Mouse (Mus musculus) heart, embryonic 11.5 days (tissue): ENCODE measurements around the gene Gm37240. TPM values are rescaled to one million over a fixed set of nuclear protein-coding genes. Genes with fewer than 3 reads are reported as not detected.

Source experiments
- ATAC-seq: fragments of 200-750 bp; cut with Nextera tagmentation; replicated peaks from 2 replicates; pipeline ENCODE4 v1.8.0; 2017; ENCODE audit warnings: moderate library complexity; ENCODE audit not compliant: insufficient number of reproducible peaks, low FRiP score, low TSS enrichment
- H3K27ac ChIP-seq: fragments of 300-500 bp; sonication (generic); 2 replicates; pipeline ENCODE4 v1.5.1; 2014; ENCODE audit warnings: mild to moderate bottlenecking, low read depth, low read length
- H3K27me3 ChIP-seq: fragments of 300-500 bp; sonication (generic); 2 replicates; pipeline ENCODE4 v1.6.1; 2014; ENCODE audit warnings: mild to moderate bottlenecking, low read length, mixed read lengths; ENCODE audit not compliant: control insufficient read depth, insufficient read depth
- H3K36me3 ChIP-seq: fragments of 300-500 bp; sonication (generic); 2 replicates; pipeline ENCODE4 v1.6.1; 2014; ENCODE audit warnings: mild to moderate bottlenecking, low read length, moderate library complexity, mixed read lengths; ENCODE audit not compliant: control insufficient read depth, insufficient read depth
- H3K4me1 ChIP-seq: fragments of 300-500 bp; sonication (generic); 2 replicates; pipeline ENCODE4 v1.6.1; 2014; ENCODE audit warnings: low read length; ENCODE audit not compliant: control insufficient read depth, insufficient read depth
- H3K4me2 ChIP-seq: fragments of 300-500 bp; sonication (generic); 2 replicates; pipeline ENCODE4 v1.6.1; 2014; ENCODE audit warnings: mild to moderate bottlenecking, moderate library complexity
- H3K4me3 ChIP-seq: fragments of 300-500 bp; sonication (generic); 2 replicates; pipeline ENCODE4 v1.5.1; 2014; ENCODE audit warnings: low read depth, low read length
- H3K9ac ChIP-seq: fragments of 300-500 bp; sonication (generic); 2 replicates; pipeline ENCODE4 v1.6.1; 2014; ENCODE audit warnings: mild to moderate bottlenecking, low read depth, low read length, moderate library complexity
- H3K9me3 ChIP-seq: fragments of 300-500 bp; sonication (generic); replicated peaks from 2 replicates; pipeline ENCODE4 v1.6.1; 2016; ENCODE audit warnings: low read length; ENCODE audit not compliant: control insufficient read depth
- WGBS: fragments of 180-500 bp; shearing (Covaris S2); extraction: QIAGEN DNeasy Blood & Tissue Kit; methylation state at CpG from one replicate; pipeline ENCODE4 v1.1.7; 2014; ENCODE audit not compliant: insufficient replicate concordance; 5-methylcytosine and 5-hydroxymethylcytosine counted together
- polyA plus RNA-seq: library from polyadenylated mRNA; unstranded; fragments of >200 nt; fragmentation: Nextera tagmentation; extraction: Ambion mirVana; gene quantifications from 2 replicates; pipeline ENCODE4 v1.2.1, GENCODE M21; 2014

Gm37240 gene
- polyA plus RNA-seq, 1 experiment from 2014 or later, result 4.5 TPM

DNA sequence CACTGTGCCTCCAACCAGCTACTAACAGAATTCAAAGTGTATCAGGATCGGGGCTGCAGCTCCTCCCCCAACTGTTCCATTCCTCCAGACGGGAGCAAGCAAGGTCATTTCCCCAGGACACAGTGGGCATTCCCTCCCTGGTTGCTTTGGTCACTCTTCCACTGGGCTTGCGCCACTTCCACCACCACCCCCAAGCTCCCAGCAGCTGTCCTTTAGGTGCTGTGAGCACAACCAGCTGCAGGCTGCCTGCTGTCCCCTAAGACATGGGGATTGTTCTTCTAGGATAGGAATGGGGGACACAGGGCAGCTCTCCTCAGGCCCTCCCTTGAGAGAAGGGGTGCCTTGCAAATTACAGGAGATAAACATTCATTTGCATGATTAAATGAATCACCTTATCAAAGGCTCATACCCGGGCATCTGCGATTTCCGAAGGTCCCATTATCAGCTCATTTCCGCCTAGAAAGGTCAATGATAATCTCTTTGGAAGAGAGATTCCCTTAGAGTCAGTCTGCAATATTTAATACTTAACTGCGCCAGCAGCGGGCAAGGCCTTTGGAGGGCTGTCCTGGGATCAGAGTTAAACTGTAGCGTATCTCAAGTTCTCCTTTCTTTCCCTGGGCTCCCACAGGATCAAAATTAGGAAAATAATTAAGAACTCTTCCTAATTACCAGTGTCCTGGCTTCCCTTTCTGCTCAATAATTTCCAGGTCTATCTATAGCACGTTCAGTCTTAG lies 1247.4 kb downstream of the Gm37240 start:
- ATAC-seq, result no peak
- Histone ChIP-seq H3K36me3 (no peaks in the 10 kb centered on the region), H3K27ac (no peak overlapping the region), H3K9ac (0 out of 2 replicates have a peak overlapping the region, but pooled peaks have one; percentile 22), H3K27me3 (no peaks in the 10 kb centered on the region), H3K9me3 (no peaks in the 10 kb centered on the region), H3K4me1 (peaks cover 14% of the 10 kb centered on the region), H3K4me2 (no peak overlapping the region), H3K4me3 (no peak overlapping the region)
- 32% methylated on average over 11 of the region's 11 CpGs for WGBS

DNA sequence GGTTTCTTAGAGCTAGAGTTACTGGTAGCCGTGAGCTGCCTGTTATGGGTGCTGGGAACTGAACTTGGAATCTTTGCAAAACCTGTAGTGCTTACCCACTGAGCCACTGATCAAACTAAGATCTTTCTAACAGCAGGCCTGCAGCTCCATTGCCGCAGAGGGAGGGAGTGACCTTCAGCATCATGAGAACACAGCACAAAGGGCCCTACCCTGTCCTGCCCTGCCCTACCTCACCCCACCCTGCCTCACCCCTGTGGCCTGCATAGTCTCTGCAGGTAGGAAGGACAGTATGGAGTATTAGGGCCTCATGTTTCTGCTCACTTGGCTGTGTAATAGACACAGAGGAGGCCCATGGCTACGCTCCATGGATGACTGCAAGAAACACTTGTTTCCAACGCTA lies 1248.5 kb downstream of the Gm37240 start:
- Histone ChIP-seq H3K27me3 (no peaks in the 10 kb centered on the region), H3K9me3 (no peaks in the 10 kb centered on the region), H3K27ac (no peak overlapping the region), H3K9ac (no peak overlapping the region), H3K36me3 (no peaks in the 10 kb centered on the region), H3K4me3 (no peak overlapping the region), H3K4me2 (no peak overlapping the region), H3K4me1 (peaks cover 14% of the 10 kb centered on the region)
- no peak for ATAC-seq
- 70% methylated on average over 4 of the region's 4 CpGs for WGBS

DNA sequence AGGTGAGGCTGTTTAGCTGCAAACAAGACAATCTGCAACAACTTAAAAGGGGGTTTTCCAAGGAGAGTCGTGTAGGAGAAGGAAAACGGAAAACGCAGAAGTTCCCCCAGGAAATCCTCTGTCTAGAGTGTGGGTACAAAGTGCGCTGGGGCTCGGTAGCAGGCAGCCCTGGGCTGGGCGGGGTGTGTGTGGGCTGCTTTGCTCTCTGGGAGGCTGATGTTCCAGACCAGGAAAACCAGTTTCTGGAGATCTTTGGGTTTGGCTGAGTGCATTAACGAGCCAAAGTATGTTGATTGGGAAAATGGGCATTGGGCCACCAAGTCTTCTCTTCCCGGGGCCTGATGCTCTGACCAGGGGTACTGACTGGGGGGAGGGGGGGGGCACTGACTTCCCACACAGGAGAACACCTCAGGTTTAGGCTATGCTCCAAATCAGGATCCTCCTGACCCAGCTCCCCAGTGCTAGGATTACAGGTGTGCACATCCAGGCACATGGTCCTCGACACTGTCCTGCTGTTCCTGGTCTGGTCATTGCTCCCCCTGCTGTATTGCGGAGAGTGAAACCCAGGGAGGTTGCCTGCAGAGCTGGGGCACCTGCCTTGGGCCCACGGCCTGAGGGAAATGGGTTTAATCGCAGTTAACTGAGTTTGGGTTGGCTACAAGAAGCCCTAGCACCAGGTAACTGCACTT lies 1249.3 kb downstream of the Gm37240 start:
- no peaks in the 10 kb centered on the region for H3K27me3 ChIP-seq
- H3K4me1 ChIP-seq, result peaks cover 14% of the 10 kb centered on the region
- H3K4me3 ChIP-seq, result no peak overlapping the region
- H3K4me2 ChIP-seq, result no peak overlapping the region
- H3K27ac ChIP-seq, result no peak overlapping the region
- no peak overlapping the region for H3K9ac ChIP-seq
- H3K36me3 ChIP-seq, result no peaks in the 10 kb centered on the region
- ATAC-seq, result no peak
- no peaks in the 10 kb centered on the region for H3K9me3 ChIP-seq
- WGBS, result 52% methylated on average over 12 of the region's 12 CpGs

DNA sequence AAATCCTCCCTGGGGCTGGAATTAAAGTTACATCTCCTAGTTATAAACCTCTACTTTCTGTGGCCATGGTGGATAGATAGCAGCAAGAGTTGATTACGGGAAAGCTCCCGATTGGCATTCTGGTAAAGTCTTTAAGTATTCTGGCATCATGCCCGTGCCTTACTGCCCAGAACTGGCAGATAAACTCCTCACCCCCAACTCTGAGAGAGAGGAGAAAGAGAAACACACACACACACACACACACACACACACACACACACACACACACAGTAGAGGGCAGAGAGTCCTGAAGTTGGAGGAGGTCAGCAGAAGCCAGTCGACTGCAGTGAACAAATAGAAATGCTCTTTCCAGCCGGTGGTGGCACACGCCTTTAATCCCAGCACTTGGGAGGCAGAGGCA lies 1250.2 kb downstream of the Gm37240 start:
- Histone ChIP-seq H3K4me1 (peaks cover 14% of the 10 kb centered on the region), H3K9ac (no peak overlapping the region), H3K27ac (no peak overlapping the region), H3K9me3 (no peaks in the 10 kb centered on the region), H3K4me2 (no peak overlapping the region), H3K27me3 (no peaks in the 10 kb centered on the region), H3K36me3 (no peaks in the 10 kb centered on the region), H3K4me3 (no peak overlapping the region)
- ATAC-seq, result no peak
- WGBS, result 68% methylated on average over 6 of the region's 6 CpGs

DNA sequence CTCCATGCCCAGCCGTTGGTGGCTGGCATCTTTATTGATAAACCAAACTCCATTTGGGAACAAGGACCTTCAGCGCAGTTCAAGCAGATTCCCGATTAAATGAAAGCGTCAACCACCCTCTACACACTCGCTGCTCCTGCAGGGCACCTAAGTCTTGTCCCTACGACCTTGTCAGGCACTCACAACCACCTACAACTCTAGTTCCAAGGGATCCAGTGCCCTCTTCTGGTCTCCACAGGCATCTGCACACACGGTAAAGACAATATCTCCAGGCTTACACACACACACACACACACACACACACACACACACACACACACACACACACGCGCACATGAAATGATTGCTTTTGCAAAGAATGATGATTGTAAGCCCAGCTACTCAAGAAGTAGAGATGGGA lies 1255.7 kb downstream of the Gm37240 start:
- ATAC-seq, result no peak
- Histone ChIP-seq H3K4me2 (no peak overlapping the region), H3K36me3 (no peaks in the 10 kb centered on the region), H3K4me1 (peaks cover 8% of the 10 kb centered on the region), H3K9me3 (no peaks in the 10 kb centered on the region), H3K27me3 (no peaks in the 10 kb centered on the region), H3K27ac (no peak overlapping the region), H3K4me3 (no peak overlapping the region), H3K9ac (no peak overlapping the region)
- 92% methylated on average over 9 of the region's 9 CpGs for WGBS

DNA sequence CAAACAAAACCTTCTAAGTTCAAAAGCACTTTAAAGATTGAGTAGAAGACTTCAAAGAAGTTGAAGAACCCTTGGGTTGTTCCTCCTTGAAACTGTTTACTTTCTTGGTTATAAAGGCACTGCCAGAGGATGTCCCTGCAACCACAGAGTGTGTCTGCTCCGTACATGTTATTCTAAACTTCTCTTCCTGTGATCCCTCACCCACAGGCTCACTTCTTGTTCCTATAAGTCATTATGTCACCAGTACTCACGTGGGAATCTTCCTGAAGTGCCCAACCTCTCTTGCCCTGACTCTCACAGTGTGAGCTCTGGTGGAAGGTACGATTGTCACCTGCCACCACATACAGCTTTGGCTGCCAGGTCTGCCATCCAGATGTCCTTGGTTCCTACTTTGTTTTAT lies 1265.3 kb downstream of the Gm37240 start:
- no peak overlapping the region for H3K9ac ChIP-seq
- H3K4me2 ChIP-seq, result no peak overlapping the region
- H3K4me3 ChIP-seq, result no peak overlapping the region
- no peaks in the 10 kb centered on the region; the same call in 1 of the 2 replicates for H3K27me3 ChIP-seq
- H3K36me3 ChIP-seq, result no peaks in the 10 kb centered on the region
- ATAC-seq, result no peak
- no peak overlapping the region for H3K27ac ChIP-seq
- peaks cover 13% of the 10 kb centered on the region for H3K4me1 ChIP-seq
- H3K9me3 ChIP-seq, result no peaks in the 10 kb centered on the region
- WGBS, result 65% methylated on average over 3 of the region's 3 CpGs

DNA sequence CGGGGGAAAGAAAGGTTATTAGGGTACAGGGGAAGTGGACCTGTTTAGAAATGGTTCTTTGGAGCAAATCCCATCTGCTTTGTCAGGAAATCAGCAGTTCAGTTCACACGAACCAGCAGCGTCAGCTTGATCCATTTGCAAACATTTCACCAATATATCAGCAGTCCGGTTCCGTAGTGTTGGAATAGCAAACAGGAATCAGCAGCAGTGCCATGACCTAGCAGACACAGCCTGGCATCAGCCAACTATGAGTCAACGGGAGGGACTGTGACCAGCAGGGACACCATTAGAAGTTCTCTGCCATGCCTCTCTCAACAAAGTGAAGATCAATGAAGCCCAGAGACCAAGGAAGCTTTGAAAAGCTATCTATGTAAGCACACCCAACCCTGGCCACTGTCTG lies 1267.6 kb downstream of the Gm37240 start:
- no peak for ATAC-seq

DNA sequence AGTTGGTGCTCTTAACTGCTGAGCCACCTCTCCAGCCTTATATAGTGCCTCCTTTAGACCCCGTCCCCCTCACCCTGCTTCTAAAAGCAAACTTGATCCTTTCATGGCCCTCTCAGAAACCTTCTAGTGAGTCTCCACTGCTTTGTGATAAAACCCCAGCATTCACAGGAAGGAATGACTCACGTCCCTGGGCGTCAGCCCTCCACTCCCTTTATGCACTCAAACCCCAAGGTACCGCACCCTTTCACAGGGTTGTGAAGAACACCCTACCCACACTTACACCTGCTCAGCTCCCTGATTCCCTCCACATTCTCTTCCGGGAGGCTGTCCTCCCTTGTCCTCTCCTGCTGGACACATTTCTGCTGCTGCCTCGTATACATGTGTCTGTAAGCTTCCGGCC lies 1268.3 kb downstream of the Gm37240 start:
- WGBS, result 88% methylated on average over 7 of the region's 7 CpGs
- Histone ChIP-seq H3K4me2 (no peak overlapping the region), H3K4me1 (no peaks in the 10 kb centered on the region; the same call in 1 of the 2 replicates), H3K9me3 (no peaks in the 10 kb centered on the region), H3K27ac (no peak overlapping the region), H3K36me3 (no peaks in the 10 kb centered on the region), H3K4me3 (no peak overlapping the region), H3K27me3 (no peaks in the 10 kb centered on the region; the same call in 1 of the 2 replicates), H3K9ac (no peak overlapping the region)
- ATAC-seq, result no peak

More for the DNA sequence above, 1267.6 kb downstream of the Gm37240 start:
- no peaks in the 10 kb centered on the region for H3K9me3 ChIP-seq
- no peak overlapping the region for H3K27ac ChIP-seq
- H3K9ac ChIP-seq, result no peak overlapping the region
- no peak overlapping the region for H3K4me2 ChIP-seq
- no peaks in the 10 kb centered on the region; the same call in 1 of the 2 replicates for H3K27me3 ChIP-seq
- WGBS, result 90% methylated on average over 6 of the region's 6 CpGs
- H3K4me1 ChIP-seq, result peaks cover 6% of the 10 kb centered on the region
- no peak overlapping the region for H3K4me3 ChIP-seq
- no peaks in the 10 kb centered on the region for H3K36me3 ChIP-seq
